Mouse (Mus musculus): ENCODE results near the gene Wars. TPM values are rescaled to one million over a fixed set of nuclear protein-coding genes. Genes with fewer than 3 reads are reported as not detected.

Gene Wars
- total RNA-seq (2014; fragmentation: Nextera tagmentation) (48.8 and 56.3 TPM in 2 replicates), total RNA-seq (2017) (54.6 and 74.4 TPM in 2 replicates)

GRCm38 (mm10) chr12:108893715-108894431 lies at the start of gene Wars:
Gene Wars (minus strand): TSS chr12:108894174.
- ATAC-seq (replicated peaks; ENCODE audit: low FRiP score, low TSS enrichment, poor library complexity, severe bottlenecking), result peak; percentile 97

DNA sequence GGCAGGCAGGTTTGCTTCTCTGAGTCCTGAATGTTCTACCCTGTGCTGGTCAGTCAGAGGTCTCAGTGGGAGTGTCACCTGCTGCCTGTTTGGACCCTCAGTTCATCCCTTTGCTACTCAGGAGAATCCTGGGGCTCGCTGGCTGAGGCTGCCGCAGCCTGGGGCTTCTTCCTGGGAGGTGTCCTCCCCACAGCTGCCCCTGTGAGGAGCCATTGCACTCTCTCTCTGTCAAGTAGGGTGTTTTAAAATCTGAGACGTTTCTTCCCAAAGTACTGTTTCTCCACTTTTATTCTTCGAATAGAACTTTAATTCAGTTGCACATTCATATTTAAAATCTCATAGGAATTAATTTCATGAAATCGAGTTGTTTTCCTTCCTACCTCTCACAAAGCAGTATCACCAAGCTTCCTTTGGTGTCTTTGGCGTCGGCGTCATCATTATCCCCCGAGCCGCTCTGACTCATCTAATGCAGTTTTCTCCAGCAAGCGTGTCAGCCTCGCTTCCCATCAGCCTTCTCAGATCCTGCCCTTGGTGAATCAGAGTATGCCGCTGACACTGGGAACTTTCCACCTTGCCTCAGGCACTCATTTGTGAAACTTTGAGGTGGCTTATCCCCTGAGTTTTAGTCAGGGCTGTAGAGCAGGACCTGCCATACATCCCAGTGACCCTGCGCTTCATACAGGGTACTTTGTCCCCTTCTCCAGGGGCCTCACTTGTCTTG lies 48.4 kb upstream of the Wars start:
- ATAC-seq (replicated peaks; ENCODE audit: low FRiP score, low TSS enrichment, poor library complexity, severe bottlenecking), result no peak

GRCm38 (mm10) chr12:108941282-108941681 lies 47.3 kb upstream of the Wars start:
- no peak for ATAC-seq (replicated peaks; ENCODE audit: low FRiP score, low TSS enrichment, poor library complexity, severe bottlenecking)

- ATAC-seq (replicated peaks; ENCODE audit: low FRiP score, low TSS enrichment, poor library complexity, severe bottlenecking), result no peak
Measured at GRCm38 (mm10) chr12:108940255-108940654, 46.3 kb upstream of the Wars start.

- no peak for ATAC-seq (replicated peaks; ENCODE audit: low FRiP score, low TSS enrichment, poor library complexity, severe bottlenecking)
Measured at GRCm38 (mm10) chr12:108939317-108939716, 45.3 kb upstream of the Wars start.

- ATAC-seq (replicated peaks; ENCODE audit: low FRiP score, low TSS enrichment, poor library complexity, severe bottlenecking), result no peak
Measured at GRCm38 (mm10) chr12:108938844-108939243, 44.9 kb upstream of the Wars start.

- ATAC-seq (replicated peaks; ENCODE audit: low FRiP score, low TSS enrichment, poor library complexity, severe bottlenecking), result no peak
Measured at GRCm38 (mm10) chr12:108937506-108937905, 43.5 kb upstream of the Wars start.

DNA sequence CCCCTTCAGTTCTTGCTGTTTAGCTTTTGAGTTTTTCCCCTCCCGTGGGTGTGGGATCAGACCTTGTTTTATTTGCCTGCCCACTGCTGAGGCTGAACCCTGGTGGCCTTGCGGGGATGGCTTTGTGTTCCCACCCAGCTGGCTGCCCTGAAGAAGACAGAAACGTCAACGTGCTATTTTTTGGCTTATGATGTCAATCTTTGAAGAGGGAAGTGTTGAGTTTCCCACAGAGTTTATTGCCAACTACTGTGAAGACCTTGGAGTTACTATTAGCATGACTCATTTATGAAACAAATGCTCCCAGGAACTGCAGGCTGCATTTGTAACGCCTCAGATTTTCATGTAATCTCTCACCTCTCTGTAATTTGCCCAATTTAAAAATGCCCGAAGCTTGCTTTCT lies 42.9 kb upstream of the Wars start:
- no peak for ATAC-seq (replicated peaks; ENCODE audit: low FRiP score, low TSS enrichment, poor library complexity, severe bottlenecking)

DNA sequence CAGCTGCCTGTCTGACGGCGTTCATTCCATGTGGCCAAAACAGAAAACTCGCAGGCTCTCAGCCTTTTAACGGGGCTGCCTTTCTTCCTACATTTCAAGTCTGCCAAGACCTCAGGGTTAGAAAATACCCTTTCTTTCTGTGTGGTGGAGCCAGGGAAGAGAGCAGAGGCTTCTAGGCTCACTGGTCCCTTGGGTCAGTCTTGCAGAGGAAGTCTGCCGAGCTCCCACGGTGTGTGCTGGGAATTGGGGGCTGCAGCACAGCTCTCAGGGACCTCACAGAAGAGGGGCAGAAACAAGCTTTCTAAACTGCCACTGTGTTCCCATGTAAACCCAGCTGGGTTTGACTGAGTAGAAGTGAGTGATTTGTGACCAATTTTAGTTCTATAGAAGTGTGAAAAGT lies 40.3 kb upstream of the Wars start:
- no peak for ATAC-seq (replicated peaks; ENCODE audit: low FRiP score, low TSS enrichment, poor library complexity, severe bottlenecking)

DNA sequence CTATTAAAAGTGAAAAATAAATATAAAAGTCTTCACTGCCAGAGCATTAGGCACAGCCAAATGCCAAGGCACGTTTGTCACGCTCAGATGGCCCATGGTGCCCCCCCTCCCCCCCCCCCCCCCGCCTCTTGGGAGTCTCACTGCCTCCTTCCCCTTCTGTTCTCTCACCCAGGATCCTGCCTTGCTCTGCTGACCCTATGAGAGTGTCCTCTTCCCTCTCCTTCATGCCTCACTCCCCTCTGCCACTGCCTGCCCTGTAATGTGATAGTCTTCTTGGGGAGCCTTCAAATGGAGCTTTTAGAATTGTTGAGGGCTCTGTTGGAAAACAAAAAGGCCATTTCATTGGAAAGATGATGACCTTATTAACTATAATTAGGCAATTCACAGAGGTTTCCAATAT lies 38.1 kb upstream of the Wars start:
- ATAC-seq (replicated peaks; ENCODE audit: low FRiP score, low TSS enrichment, poor library complexity, severe bottlenecking), result no peak

- peak; percentile 31; the same call in 1 of the 2 replicates for ATAC-seq (replicated peaks; ENCODE audit: low FRiP score, low TSS enrichment, poor library complexity, severe bottlenecking)
Measured at GRCm38 (mm10) chr12:108931341-108932053, 37.5 kb upstream of the Wars start.

DNA sequence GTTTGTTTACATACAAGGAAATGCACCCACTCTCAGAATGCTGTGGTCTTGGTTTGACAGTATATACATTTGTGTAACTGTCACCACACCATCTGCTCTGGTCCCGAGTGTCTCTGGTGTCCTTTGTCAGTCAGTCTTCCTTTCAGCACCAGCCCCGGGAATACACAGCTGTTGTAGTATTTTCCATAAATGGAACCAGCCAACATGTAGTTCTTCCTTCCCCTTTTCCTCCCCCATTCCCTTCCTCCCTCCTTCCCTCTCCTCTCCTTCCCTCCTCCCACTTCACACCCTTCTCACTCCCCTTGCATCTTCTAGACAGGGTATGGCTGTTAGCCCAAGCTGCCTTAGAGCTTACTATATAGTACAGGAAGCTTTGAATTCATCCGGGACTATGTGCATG lies 35.5 kb upstream of the Wars start:
- no peak for ATAC-seq (replicated peaks; ENCODE audit: low FRiP score, low TSS enrichment, poor library complexity, severe bottlenecking)

- ATAC-seq (replicated peaks; ENCODE audit: low FRiP score, low TSS enrichment, poor library complexity, severe bottlenecking), result no peak
Measured at GRCm38 (mm10) chr12:108928249-108928648, 34.3 kb upstream of the Wars start.

GRCm38 (mm10) chr12:108926606-108927111 lies 32.7 kb upstream of the Wars start:
- ATAC-seq (replicated peaks; ENCODE audit: low FRiP score, low TSS enrichment, poor library complexity, severe bottlenecking), result no peak

- no peak for ATAC-seq (replicated peaks; ENCODE audit: low FRiP score, low TSS enrichment, poor library complexity, severe bottlenecking)
Measured at GRCm38 (mm10) chr12:108918753-108919152, 24.8 kb upstream of the Wars start.

GRCm38 (mm10) chr12:108917509-108917908 lies 23.5 kb upstream of the Wars start:
- ATAC-seq (replicated peaks; ENCODE audit: low FRiP score, low TSS enrichment, poor library complexity, severe bottlenecking), result no peak

DNA sequence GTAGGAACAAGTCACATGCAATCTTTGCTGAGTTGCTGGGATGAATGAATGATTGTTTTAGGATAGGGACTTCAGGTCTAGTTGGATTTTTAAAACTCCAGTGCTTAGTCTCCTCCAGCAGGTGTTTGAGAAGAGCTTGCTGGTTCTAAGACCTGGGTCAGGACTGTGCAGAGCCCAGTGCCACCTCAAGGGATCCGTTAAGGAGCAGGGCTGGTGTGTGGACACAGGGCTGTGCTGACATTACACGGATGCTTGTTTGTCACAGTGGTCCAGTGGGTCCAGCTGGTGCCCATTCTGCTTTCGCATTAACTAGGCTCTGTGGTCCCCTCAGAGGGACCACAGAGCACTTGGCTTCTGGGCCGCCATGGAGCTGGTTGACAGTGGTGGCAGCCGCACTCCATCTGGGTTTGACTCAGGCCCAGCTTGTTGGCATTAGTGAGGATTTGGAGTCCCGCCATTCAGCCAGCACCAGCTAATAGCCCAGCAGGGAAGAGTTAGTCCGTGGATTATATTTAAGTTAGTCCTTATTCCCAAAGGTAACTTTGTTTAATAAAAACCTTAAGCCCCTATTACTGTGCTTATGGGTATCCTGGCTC lies 22.6 kb upstream of the Wars start:
- ATAC-seq (replicated peaks; ENCODE audit: low FRiP score, low TSS enrichment, poor library complexity, severe bottlenecking), result no peak

DNA sequence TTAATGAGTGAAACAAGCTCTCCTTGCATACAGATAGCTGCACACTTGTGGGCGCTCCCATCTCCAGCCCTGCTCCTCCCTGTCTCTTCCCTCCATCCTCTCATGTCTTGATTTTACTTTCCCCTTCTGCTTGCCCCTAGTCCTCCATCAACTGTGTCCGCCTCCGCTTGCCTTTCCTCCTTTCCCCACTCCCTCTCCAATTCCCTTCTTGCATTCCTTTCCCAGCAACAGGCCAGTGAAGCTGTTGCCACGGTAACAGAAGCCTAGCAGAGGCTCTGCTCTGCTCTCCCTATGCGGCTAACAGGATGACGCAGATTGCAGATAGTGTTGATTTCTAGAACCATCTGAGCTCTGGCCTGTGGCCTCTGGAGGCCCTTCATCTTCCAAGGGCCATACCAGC lies 21.9 kb upstream of the Wars start:
- no peak for ATAC-seq (replicated peaks; ENCODE audit: low FRiP score, low TSS enrichment, poor library complexity, severe bottlenecking)

DNA sequence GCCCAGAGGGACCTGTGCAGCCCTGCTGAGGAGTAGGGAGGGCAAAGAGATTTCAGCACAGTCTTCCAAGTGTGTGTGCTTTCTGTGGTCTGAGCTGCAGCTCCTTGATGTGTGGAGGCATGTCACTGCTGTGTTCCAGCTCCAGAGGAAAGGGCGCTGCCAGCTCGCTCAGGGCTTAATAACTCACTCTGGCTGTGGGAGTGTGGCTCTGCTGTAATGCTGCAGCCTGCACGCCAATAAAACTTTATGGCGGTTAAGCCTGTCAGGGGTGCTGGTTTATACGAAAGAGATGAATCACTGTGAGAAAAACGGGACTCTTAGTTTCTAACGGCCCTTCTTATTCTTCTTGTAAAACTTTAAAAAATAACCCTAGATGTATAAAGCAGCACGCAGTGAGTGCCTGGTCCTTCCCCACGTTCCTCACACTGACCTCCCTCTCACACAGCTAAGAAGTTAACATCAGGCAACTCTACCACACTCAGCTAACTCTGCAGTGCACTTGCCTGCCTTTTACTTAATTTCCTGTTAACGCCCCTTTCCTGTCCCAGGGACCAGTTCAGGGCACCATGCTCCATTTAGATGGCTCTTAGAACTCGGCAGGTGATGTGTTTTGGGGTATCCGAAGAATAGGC lies 20.9 kb upstream of the Wars start:
- ATAC-seq (replicated peaks; ENCODE audit: low FRiP score, low TSS enrichment, poor library complexity, severe bottlenecking), result no peak
